Mouse (Mus musculus): ENCODE measurements around the gene Slco3a1. TPM values are rescaled to one million over a fixed set of nuclear protein-coding genes. Genes with fewer than 3 reads are reported as not detected.
A peak's percentile ranks its signal among the peaks of the same experiment; 100 is the strongest.

Gene Slco3a1
- polyA plus RNA-seq, 1 experiment from 2014 or later: 21.8 TPM

DNA sequence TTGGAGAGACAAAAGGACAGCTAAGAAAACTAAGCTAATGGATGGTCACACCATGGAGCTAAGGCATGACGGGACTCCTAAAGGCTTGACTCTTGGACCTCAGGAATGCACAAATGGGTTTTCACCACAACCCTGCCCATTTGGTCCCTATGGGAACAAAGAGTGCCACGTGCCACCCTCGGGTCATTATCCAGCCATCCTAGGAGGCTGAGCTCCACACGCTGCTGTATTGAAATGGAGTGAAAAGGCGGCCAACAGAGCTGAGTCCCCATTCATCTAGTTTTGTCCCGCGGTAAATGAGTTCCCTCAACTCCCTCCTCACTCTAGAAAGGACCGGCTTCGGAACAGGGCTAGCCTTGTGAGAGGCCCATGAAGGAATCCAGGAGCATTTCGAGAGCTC lies 53.4 kb downstream of the Slco3a1 start:
- ATAC-seq (ENCODE audit: low FRiP score, low read depth): peak; percentile 85
- H3K9me3 ChIP-seq: no peaks in the 10 kb centered on the region
- no peak overlapping the region for H3K27ac ChIP-seq (replicated peaks)
- H3K36me3 ChIP-seq: no peaks in the 10 kb centered on the region
- no peak overlapping the region for H3K4me2 ChIP-seq
- no peak overlapping the region for H3K9ac ChIP-seq
- peaks cover 13% of the 10 kb centered on the region for H3K27me3 ChIP-seq
- 14% methylated on average over 10 of the region's 10 CpGs for whole genome bisulfite sequencing
- no peak overlapping the region for H3K4me3 ChIP-seq
- no peaks in the 10 kb centered on the region for H3K4me1 ChIP-seq (replicated peaks)

DNA sequence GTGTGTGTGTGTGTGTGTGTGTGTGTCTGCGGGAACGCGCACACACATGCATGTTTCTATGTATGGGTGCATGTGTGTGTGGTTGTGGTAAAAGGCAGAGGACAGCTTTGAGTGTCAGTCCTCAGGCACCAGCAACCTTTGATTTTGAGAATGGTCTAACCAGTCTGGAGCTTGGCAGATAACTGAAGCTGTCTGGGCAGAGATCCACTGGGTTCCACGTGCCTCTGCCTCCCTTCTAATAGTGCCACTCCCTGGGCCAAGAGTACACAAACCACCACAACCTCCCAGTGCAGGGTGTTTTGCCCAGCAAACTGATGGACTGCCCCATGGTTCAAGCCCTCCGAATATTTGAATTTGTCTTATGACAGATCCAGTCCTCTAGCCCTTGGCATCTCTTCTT lies 55.1 kb downstream of the Slco3a1 start:
- H3K4me3 ChIP-seq: no peak overlapping the region
- WGBS: 93% methylated on average over 5 of the region's 5 CpGs
- H3K27ac ChIP-seq (replicated peaks): no peak overlapping the region
- ATAC-seq (ENCODE audit: low FRiP score, low read depth): no peak
- H3K27me3 ChIP-seq: peaks cover 11% of the 10 kb centered on the region
- no peaks in the 10 kb centered on the region for H3K9me3 ChIP-seq
- H3K4me2 ChIP-seq: no peak overlapping the region
- no peaks in the 10 kb centered on the region for H3K4me1 ChIP-seq (replicated peaks)
- H3K36me3 ChIP-seq: no peaks in the 10 kb centered on the region
- H3K9ac ChIP-seq: no peak overlapping the region

DNA sequence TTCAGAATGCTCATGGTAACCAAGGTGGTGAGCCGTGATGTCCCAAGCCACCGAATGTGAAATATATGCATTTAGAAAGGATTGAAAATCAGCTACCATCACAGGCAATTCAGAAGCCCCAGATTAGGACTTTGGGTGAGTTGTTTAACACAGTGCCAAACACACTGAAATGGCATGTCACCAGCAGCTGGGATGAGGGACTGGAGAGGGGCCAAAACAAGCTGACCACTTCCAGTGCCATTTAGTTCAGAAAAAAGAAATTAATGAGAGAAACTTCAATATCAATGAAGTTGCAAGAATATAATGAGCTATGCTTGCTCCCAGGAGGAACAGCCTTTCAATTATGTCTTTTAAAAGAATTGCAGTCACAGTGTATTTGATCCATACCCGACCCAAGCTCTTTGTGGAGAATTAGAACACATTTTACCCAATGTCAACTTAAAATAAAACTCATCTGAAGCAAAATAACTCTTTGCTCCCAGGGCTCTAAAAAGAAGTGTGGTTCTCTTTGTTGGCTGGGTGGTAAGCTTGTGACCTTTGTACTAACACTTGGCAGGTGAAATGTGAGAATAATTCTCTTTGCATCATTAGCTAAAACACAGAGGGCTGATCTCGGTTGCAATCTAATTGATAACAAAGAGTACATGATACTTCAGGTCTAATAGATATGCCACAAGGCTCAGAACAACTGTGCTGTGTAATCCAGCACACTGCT lies 56.2 kb downstream of the Slco3a1 start:
- Histone ChIP-seq H3K4me1 (replicated peaks) (no peaks in the 10 kb centered on the region), H3K4me2 (no peak overlapping the region)
- 72% methylated on average over 4 of the region's 4 CpGs for WGBS

DNA sequence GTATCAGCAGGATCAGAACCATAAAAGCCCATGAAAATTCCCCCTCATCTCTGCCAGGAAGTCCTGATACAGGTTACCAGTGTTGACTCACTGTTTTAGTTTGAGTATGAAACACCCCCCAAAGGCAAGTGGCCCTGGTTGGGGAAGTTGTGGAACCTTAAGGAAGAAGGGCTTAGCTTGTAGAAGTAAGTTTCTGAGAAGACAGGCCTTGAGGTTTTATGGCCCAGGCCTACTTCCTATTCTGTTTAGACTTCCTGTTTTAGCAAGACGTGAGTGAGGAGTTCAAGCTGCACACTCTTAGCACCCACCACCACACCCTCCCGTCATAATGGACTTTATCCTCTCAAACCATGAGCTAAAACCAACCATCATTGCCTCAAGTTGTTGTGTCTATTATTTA lies 57.4 kb downstream of the Slco3a1 start:
- Histone ChIP-seq H3K4me2 (no peak overlapping the region), H3K36me3 (no peaks in the 10 kb centered on the region), H3K4me1 (replicated peaks) (no peaks in the 10 kb centered on the region), H3K9ac (no peak overlapping the region), H3K27me3 (peaks cover 8% of the 10 kb centered on the region; the same call in 1 of the 2 replicates), H3K27ac (replicated peaks) (no peak overlapping the region), H3K4me3 (no peak overlapping the region), H3K9me3 (no peaks in the 10 kb centered on the region)
- 90% methylated on average over 2 of the region's 2 CpGs for WGBS
- no peak for ATAC-seq (ENCODE audit: low FRiP score, low read depth)

More for the DNA sequence above, 56.2 kb downstream of the Slco3a1 start:
- peaks cover 8% of the 10 kb centered on the region; the same call in 1 of the 2 replicates for H3K27me3 ChIP-seq
- H3K27ac ChIP-seq (replicated peaks): no peak overlapping the region
- no peaks in the 10 kb centered on the region for H3K36me3 ChIP-seq
- no peak overlapping the region for H3K4me3 ChIP-seq
- no peak for ATAC-seq (ENCODE audit: low FRiP score, low read depth)
- no peaks in the 10 kb centered on the region for H3K9me3 ChIP-seq
- no peak overlapping the region for H3K9ac ChIP-seq

DNA sequence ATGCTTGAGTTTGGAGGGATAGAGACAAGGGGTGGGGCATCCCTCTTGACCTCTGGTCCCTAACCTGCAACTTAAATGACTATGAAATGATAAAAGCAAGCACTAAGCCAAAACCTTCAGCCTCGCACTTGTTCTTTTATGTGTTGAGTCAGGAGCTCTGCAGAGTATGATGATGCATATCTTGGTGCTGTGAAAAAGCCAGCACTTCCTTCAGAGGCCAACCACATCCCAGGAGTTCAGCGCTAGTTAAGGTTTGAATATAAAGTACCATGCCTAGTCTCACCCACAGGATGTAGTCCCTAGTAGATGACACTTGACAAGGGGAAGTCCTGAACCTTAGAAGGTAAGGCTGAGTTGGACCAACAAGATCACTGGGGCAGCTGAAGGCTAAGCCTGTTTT lies 59.1 kb downstream of the Slco3a1 start:
- H3K36me3 ChIP-seq: no peaks in the 10 kb centered on the region
- no peak overlapping the region for H3K27ac ChIP-seq (replicated peaks)
- no peak overlapping the region for H3K9ac ChIP-seq
- no peak overlapping the region for H3K4me3 ChIP-seq
- ATAC-seq (ENCODE audit: low FRiP score, low read depth): no peak
- no peaks in the 10 kb centered on the region for H3K9me3 ChIP-seq
- 94% methylated on average over 2 of the region's 2 CpGs for WGBS
- no peak overlapping the region for H3K4me2 ChIP-seq
- H3K27me3 ChIP-seq: peaks cover 8% of the 10 kb centered on the region; the same call in 1 of the 2 replicates
- no peaks in the 10 kb centered on the region for H3K4me1 ChIP-seq (replicated peaks)

DNA sequence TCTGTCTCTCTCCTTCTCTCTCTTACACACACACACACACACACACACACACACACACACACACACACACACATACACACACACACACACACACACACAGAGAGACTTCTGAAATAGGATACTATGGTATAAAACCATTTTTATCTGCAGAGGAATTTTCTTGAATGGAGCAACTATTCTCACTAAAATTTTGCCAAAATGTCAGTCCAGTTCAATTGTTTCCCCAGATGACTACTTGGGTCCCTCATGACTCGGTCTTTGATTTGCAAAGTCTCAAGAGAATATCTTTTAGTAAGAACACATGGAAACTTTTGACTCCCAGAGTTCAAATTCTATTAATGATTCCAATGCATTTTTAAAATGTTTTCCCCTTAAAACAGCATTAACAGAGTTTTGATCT lies 60.8 kb downstream of the Slco3a1 start:
- no peak for ATAC-seq (ENCODE audit: low FRiP score, low read depth)
- H3K27me3 ChIP-seq: no peaks in the 10 kb centered on the region
- H3K4me3 ChIP-seq: no peak overlapping the region
- no peaks in the 10 kb centered on the region; the same call in 1 of the 2 replicates for H3K4me1 ChIP-seq (replicated peaks)
- no peaks in the 10 kb centered on the region for H3K9me3 ChIP-seq
- WGBS: 83% methylated on average over 1 of the region's 1 CpGs
- no peaks in the 10 kb centered on the region for H3K36me3 ChIP-seq
- H3K27ac ChIP-seq (replicated peaks): no peak overlapping the region
- no peak overlapping the region for H3K9ac ChIP-seq
- no peak overlapping the region for H3K4me2 ChIP-seq

DNA sequence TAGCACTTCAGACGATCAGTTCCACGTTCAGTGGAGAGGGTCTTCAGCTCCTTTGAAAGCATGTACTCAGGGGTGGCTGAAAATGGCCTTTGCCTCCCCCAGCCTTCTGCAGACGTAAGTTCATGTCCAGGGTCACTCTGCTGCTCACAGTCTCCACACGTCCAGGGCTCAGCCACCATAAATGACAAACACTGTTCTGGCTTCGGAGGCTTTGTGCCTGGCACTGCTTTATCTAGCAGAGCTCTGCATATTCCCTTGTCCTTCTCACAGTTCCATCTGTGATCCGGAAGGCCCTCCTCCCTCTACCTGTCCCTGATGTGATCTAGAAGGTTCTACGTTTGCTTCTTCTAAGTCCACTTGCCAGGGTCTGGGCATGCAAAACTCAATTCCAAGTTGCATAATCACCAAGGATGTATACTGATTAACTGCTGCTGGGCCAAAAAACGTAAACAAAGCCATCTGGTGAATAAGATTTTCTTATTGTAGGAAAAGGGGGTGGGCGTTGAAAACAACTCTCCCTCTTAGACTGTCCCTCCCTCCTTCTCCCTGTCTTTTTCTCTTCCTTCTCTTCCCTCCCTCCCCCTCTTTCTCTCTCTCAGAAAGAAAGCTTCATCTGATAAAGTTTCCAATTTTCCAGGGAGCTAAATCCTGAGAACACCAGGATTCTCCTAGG lies 62.8 kb downstream of the Slco3a1 start:
- 76% methylated on average over 9 of the region's 9 CpGs for WGBS
- Histone ChIP-seq H3K4me1 (replicated peaks) (no peaks in the 10 kb centered on the region; the same call in 1 of the 2 replicates), H3K36me3 (no peaks in the 10 kb centered on the region), H3K9me3 (no peaks in the 10 kb centered on the region), H3K4me3 (no peak overlapping the region), H3K27me3 (no peaks in the 10 kb centered on the region), H3K9ac (no peak overlapping the region), H3K4me2 (no peak overlapping the region), H3K27ac (replicated peaks) (no peak overlapping the region)
- no peak for ATAC-seq (ENCODE audit: low FRiP score, low read depth)

DNA sequence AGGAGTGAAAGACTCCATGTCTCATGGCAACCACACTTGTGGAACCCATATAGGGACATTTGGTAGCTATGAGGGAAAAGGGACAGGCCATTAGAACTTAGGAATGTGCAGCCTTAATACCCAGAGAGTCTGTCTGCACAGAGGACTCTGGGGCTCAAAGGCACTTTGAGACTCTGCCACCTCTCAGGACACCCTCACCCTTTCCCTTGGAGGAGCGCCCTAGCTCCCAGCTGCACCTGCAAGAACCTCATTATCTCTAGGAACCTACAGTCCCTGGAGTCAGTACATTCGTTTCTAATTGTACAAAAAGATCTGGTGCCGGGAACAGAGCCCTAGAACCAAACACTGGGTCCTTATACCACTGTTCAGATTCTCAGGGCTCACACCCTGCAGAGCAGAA lies 66.4 kb downstream of the Slco3a1 start:
- Histone ChIP-seq H3K4me3 (no peak overlapping the region), H3K36me3 (no peaks in the 10 kb centered on the region), H3K27ac (replicated peaks) (no peak overlapping the region), H3K27me3 (no peaks in the 10 kb centered on the region), H3K4me2 (no peak overlapping the region), H3K4me1 (replicated peaks) (no peaks in the 10 kb centered on the region; the same call in 1 of the 2 replicates), H3K9ac (no peak overlapping the region), H3K9me3 (no peaks in the 10 kb centered on the region)
- no peak for ATAC-seq (ENCODE audit: low FRiP score, low read depth)
- WGBS: 84% methylated on average over 3 of the region's 3 CpGs

DNA sequence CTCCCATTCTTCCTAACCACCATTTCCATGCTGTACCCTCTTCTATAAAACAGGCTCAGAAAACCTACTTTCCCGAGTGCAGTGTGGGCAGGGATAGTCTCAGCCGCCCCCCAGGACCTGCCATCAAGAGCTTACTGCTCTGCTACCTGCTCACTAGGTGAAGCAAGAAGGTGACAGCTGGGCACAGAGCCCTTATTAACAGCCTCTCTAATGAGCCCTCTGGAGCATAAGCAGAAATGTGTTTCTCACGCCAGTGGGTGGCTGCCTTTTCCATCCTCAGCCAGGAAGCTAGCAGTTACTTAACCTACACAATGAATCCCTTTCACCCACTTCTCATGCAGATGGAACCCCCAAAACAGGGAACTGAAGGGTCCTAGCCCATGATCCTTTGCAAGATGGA lies 66.9 kb downstream of the Slco3a1 start:
- Histone ChIP-seq H3K27me3 (no peaks in the 10 kb centered on the region), H3K9ac (no peak overlapping the region), H3K4me3 (no peak overlapping the region), H3K9me3 (no peaks in the 10 kb centered on the region), H3K36me3 (no peaks in the 10 kb centered on the region), H3K4me2 (no peak overlapping the region), H3K4me1 (replicated peaks) (no peaks in the 10 kb centered on the region; the same call in 1 of the 2 replicates), H3K27ac (replicated peaks) (no peak overlapping the region)
- 72% methylated on average over 3 of the region's 3 CpGs for WGBS
- no peak for ATAC-seq (ENCODE audit: low FRiP score, low read depth)

DNA sequence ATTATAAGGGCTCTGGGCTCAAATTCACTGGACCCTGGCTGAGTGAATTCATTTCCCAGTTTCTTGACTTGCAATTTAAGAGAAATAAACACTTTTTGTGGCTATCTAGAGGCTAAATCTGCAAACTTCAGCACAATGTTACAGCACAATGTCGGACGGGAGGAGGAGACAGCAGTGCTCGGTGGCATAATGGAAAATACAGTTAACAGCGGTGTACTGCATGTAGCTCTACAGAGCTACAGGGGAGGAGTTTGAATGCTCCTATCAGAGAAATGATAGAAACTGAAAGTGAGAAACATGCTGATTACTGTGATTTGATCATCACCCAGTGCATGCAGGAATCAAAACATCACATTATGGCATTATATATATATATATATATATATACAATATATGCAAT lies 68.5 kb downstream of the Slco3a1 start:
- H3K27ac ChIP-seq (replicated peaks): no peak overlapping the region
- H3K36me3 ChIP-seq: no peaks in the 10 kb centered on the region
- no peak overlapping the region for H3K4me3 ChIP-seq
- no peak overlapping the region for H3K4me2 ChIP-seq
- H3K4me1 ChIP-seq (replicated peaks): no peaks in the 10 kb centered on the region; the same call in 1 of the 2 replicates
- ATAC-seq (ENCODE audit: low FRiP score, low read depth): no peak
- WGBS: 84% methylated on average over 4 of the region's 4 CpGs
- no peak overlapping the region for H3K9ac ChIP-seq
- no peaks in the 10 kb centered on the region for H3K9me3 ChIP-seq
- H3K27me3 ChIP-seq: no peaks in the 10 kb centered on the region

DNA sequence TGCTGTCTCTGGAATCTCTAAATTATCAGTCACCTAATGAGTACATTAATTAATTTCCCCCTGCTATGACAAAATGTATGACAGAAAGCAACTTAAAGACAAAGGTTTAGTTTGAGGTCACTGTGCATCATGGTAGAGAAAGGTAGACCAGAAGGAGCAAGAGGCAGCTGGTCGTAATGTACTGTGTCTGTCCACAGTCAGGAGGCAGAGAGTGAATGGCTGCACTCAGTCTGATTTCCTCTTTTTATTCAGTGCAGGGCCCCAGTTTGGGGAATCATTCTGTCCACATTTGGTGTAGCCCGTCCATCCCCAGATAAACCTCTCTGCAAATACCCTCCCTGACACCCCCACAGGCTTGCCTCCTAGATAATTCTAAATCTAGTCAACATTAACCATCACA lies 68.9 kb downstream of the Slco3a1 start:
- no peaks in the 10 kb centered on the region for H3K27me3 ChIP-seq
- 89% methylated on average over 2 of the region's 2 CpGs for WGBS

DNA sequence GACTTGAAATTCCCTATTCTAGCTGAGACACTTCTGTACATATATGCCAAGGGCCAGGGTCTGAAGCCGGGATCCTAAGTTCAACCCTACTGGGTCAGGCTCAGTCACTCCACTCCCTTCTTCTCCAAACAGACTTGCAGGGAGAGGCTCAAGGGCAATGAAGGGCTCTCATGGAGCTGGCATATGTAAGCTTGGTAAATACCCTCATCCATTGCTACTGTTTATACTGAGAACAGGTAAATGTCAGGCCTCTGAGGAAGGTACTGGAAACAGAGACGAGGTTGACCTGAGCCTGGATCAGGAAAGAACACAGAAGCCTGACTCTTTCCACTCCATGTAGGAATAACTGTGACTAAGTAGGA lies 70.6 kb downstream of the Slco3a1 start:
- Histone ChIP-seq H3K4me2 (no peak overlapping the region), H3K27ac (replicated peaks) (no peak overlapping the region), H3K4me3 (no peak overlapping the region), H3K36me3 (no peaks in the 10 kb centered on the region), H3K9me3 (no peaks in the 10 kb centered on the region), H3K27me3 (no peaks in the 10 kb centered on the region), H3K9ac (no peak overlapping the region), H3K4me1 (replicated peaks) (no peaks in the 10 kb centered on the region)
- ATAC-seq (ENCODE audit: low FRiP score, low read depth): no peak
- WGBS: 93% methylated on average over 2 of the region's 2 CpGs

More for the DNA sequence above, 68.9 kb downstream of the Slco3a1 start:
- no peaks in the 10 kb centered on the region for H3K9me3 ChIP-seq
- no peak overlapping the region for H3K4me3 ChIP-seq
- no peaks in the 10 kb centered on the region for H3K36me3 ChIP-seq
- no peak overlapping the region for H3K9ac ChIP-seq
- H3K4me1 ChIP-seq (replicated peaks): no peaks in the 10 kb centered on the region; the same call in 1 of the 2 replicates
- no peak overlapping the region for H3K27ac ChIP-seq (replicated peaks)
- ATAC-seq (ENCODE audit: low FRiP score, low read depth): no peak
- H3K4me2 ChIP-seq: no peak overlapping the region

Measured in hindbrain, embryonic 15.5 days (tissue).